Mouse (Mus musculus) bone marrow macrophage, adult 2 months (primary cell): Measurements from ENCODE around the gene Ppfia1.

Source experiments
- CTCF ChIP-seq: IDR thresholded peaks from 2 replicates; pipeline ENCODE4 v1.5.1; 2012; ENCODE audit warnings: low read depth, mild to moderate bottlenecking, low read length, moderate library complexity
- POLR2A ChIP-seq: IDR thresholded peaks from 2 replicates; pipeline ENCODE4 v1.6.1; 2012; ENCODE audit warnings: mild to moderate bottlenecking, low read depth, low read length, borderline replicate concordance

- no peak for TF ChIP-seq CTCF
- no peak for TF ChIP-seq POLR2A
Measured at GRCm38 (mm10) chr7:144582284-144582980, 28.9 kb upstream of the Ppfia1 start, which contains the start of gene Fadd.
